Mouse (Mus musculus): ENCODE data around the gene Large1.

- TF ChIP-seq CTCF (IDR thresholded peaks at IDR 0.05; ENCODE audit: low read depth): no peak
- no peak for TF ChIP-seq EP300 (IDR thresholded peaks at IDR 0.05; ENCODE audit: low read depth)
Observed at GRCm38 (mm10) chr8:72777797-72778196, 575.5 kb downstream of the Large1 start.
